Mouse (Mus musculus): ENCODE results near the gene Aldh8a1. TPM values are rescaled to one million over a fixed set of nuclear protein-coding genes. Genes with fewer than 3 reads are reported as not detected.

Gene Aldh8a1
- polyA plus RNA-seq, 1 experiment from 2014 or later, result 0.13 TPM

DNA sequence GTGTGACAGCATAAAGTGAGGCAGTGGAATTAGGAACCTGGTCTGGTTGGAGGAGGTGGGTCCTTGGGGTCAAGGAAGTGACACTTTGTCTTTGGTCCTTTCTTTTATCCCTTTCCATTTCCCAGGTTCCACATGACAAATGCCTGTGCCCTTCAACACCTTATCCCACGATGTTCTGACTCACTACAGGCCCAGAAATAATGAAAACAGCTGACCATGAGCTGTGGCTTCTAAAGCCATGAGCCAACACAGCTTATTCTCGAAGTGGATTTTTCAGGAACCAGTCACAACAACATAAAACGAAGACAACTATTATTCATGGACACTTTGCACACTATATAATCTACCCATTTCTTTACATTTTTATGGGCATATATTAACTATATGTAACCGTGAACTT is 37.9 kb downstream of the Aldh8a1 start:
- no peak overlapping the region for H3K27ac ChIP-seq (ENCODE audit: low read length)
- H3K27me3 ChIP-seq (ENCODE audit: control insufficient read depth, insufficient read depth, low read length), result no peaks in the 10 kb centered on the region
- 79% methylated on average over 4 of the region's 4 CpGs for WGBS
- H3K4me3 ChIP-seq (ENCODE audit: low read depth, low read length), result no peak overlapping the region
- no peaks in the 10 kb centered on the region for H3K36me3 ChIP-seq (ENCODE audit: control insufficient read depth, insufficient read depth, low read length)
- no peaks in the 10 kb centered on the region for H3K9me3 ChIP-seq (ENCODE audit: control insufficient read depth, low read depth, low read length)
- no peak for ATAC-seq (ENCODE audit: insufficient number of reproducible peaks, insufficient read depth, low FRiP score, low read depth)
- H3K4me2 ChIP-seq (replicated peaks; ENCODE audit: low read depth, low read length), result no peak overlapping the region
- no peak overlapping the region for H3K9ac ChIP-seq (replicated peaks; ENCODE audit: low read depth, low read length)
- no peaks in the 10 kb centered on the region for H3K4me1 ChIP-seq (ENCODE audit: control insufficient read depth, insufficient read depth, low read length)

DNA sequence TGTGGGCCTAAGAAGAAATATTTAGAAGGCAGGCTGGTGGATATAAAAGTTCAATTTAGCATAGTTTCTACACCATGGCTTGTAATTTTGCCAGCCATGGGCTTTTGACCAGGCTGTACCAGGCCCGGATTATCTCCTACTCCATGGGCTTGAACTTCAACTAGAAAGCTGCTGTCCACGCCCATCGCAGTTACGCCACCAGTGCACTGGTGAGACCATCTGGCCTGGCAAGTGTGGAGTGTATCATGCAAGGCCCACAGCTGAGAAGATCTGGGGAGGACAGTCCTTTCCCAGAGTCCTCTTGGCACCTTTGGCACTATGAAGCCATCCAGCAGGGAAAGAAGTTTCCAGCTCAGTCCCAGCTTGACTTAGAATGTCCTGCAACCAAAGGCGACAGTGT is 39.1 kb downstream of the Aldh8a1 start:
- 88% methylated on average over 5 of the region's 5 CpGs for WGBS
- Histone ChIP-seq H3K27me3 (ENCODE audit: control insufficient read depth, insufficient read depth, low read length) (no peaks in the 10 kb centered on the region), H3K36me3 (ENCODE audit: control insufficient read depth, insufficient read depth, low read length) (no peaks in the 10 kb centered on the region), H3K9ac (replicated peaks; ENCODE audit: low read depth, low read length) (no peak overlapping the region), H3K27ac (ENCODE audit: low read length) (no peak overlapping the region), H3K4me3 (ENCODE audit: low read depth, low read length) (no peak overlapping the region), H3K9me3 (ENCODE audit: control insufficient read depth, low read depth, low read length) (no peaks in the 10 kb centered on the region), H3K4me2 (replicated peaks; ENCODE audit: low read depth, low read length) (no peak overlapping the region), H3K4me1 (ENCODE audit: control insufficient read depth, insufficient read depth, low read length) (no peaks in the 10 kb centered on the region)
- no peak for ATAC-seq (ENCODE audit: insufficient number of reproducible peaks, insufficient read depth, low FRiP score, low read depth)

DNA sequence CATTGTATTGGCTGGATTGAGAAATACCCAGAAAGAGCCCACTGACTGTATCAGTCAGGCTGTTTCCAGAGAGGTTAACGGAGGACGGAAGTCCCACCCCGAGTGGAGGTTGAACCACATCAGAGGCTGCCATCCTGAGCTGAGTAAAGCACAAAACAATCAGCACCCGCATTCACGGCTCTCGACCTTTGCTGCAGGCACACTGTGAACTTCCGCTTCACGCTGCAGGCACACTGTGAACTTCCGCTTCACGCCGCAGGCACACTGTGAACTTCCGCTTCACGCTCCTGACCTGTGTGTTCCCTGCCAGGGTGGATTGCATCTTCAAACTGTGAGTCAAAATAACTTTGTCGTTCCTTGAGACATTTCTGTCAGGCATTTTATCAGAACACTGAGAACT is 42.1 kb downstream of the Aldh8a1 start:
- no peaks in the 10 kb centered on the region for H3K9me3 ChIP-seq (ENCODE audit: control insufficient read depth, low read depth, low read length)
- no peak overlapping the region for H3K9ac ChIP-seq (replicated peaks; ENCODE audit: low read depth, low read length)
- no peak overlapping the region for H3K4me3 ChIP-seq (ENCODE audit: low read depth, low read length)
- no peaks in the 10 kb centered on the region for H3K27me3 ChIP-seq (ENCODE audit: control insufficient read depth, insufficient read depth, low read length)
- 83% methylated on average over 14 of the region's 14 CpGs for WGBS
- H3K27ac ChIP-seq (ENCODE audit: low read length), result no peak overlapping the region
- ATAC-seq (ENCODE audit: insufficient number of reproducible peaks, insufficient read depth, low FRiP score, low read depth), result no peak
- no peaks in the 10 kb centered on the region for H3K4me1 ChIP-seq (ENCODE audit: control insufficient read depth, insufficient read depth, low read length)
- no peaks in the 10 kb centered on the region for H3K36me3 ChIP-seq (ENCODE audit: control insufficient read depth, insufficient read depth, low read length)
- H3K4me2 ChIP-seq (replicated peaks; ENCODE audit: low read depth, low read length), result no peak overlapping the region

DNA sequence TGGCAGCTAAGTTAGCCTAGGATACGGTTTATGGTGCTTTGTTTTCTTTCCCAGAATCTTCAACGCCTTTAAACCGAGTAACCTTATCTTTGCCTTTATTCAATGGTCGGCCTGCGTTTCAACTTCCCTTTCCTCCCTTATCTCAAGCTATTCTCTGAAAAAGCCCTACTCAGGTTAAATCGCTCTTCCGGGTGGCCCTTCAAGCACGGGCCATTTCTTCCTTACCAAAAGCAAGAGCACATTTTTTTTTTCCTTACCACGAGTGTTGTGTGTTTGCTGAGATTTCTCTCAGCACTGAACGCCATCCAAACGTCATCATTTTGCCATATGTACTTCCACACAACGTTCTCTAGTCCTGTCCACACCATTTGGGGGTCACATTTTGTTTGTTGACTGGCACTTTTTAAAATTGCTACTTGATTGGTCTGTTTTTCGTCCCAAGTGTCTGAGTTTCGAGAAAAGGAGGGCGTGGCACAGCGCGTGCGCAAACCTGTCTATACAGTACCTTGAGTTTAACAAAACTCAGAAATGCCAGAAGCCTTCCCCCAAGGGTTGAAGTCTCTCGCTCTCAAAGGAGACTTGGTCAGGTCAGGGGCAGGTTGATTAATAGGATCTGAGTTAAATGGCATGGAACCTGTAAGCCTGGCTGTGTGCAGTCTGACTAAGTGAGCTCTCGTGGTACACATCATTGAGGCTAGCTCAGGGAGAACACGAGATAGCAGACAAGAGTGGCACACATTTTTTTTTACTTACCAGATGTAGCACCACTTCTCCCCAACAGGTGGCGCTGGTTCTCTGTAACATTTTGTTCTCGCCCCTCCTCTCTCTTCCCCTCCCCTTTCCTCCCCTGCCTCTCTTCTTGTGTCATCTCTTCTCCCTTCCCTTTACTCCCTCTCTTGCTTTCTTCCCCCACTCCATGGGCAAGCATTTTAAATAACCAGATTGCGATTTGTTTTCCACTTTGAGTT is 43.6 kb downstream of the Aldh8a1 start:
- Histone ChIP-seq H3K4me3 (ENCODE audit: low read depth, low read length) (no peak overlapping the region), H3K27ac (ENCODE audit: low read length) (no peak overlapping the region), H3K9ac (replicated peaks; ENCODE audit: low read depth, low read length) (no peak overlapping the region), H3K36me3 (ENCODE audit: control insufficient read depth, insufficient read depth, low read length) (no peaks in the 10 kb centered on the region), H3K9me3 (ENCODE audit: control insufficient read depth, low read depth, low read length) (no peaks in the 10 kb centered on the region), H3K4me1 (ENCODE audit: control insufficient read depth, insufficient read depth, low read length) (no peaks in the 10 kb centered on the region), H3K4me2 (replicated peaks; ENCODE audit: low read depth, low read length) (no peak overlapping the region), H3K27me3 (ENCODE audit: control insufficient read depth, insufficient read depth, low read length) (no peaks in the 10 kb centered on the region)
- ATAC-seq (ENCODE audit: insufficient number of reproducible peaks, insufficient read depth, low FRiP score, low read depth), result no peak
- WGBS, result 61% methylated on average over 24 of the region's 24 CpGs

DNA sequence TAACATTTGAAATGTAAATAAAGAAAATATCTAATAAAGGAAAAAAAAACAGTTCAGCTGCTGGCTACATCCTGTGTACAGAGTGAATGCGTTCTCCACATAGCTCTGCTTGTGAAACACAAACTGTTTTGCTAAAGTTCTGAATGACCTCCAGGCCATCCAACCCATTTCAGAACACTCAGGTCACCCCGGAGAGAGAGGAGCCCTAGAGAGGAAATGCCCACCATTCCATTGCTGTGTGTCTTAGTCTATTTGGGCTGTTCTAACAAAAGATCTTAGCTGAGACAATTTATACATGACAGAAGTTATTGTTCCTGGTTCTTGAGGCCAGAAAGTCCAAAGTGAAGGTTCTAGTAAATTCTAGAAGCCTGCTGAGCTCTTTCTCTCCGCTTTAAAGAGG is 49.4 kb downstream of the Aldh8a1 start:
- no peaks in the 10 kb centered on the region for H3K36me3 ChIP-seq (ENCODE audit: control insufficient read depth, insufficient read depth, low read length)
- H3K27me3 ChIP-seq (ENCODE audit: control insufficient read depth, insufficient read depth, low read length), result no peaks in the 10 kb centered on the region
- WGBS, result 60% methylated on average over 3 of the region's 3 CpGs
- H3K4me2 ChIP-seq (replicated peaks; ENCODE audit: low read depth, low read length), result no peak overlapping the region
- no peaks in the 10 kb centered on the region for H3K4me1 ChIP-seq (ENCODE audit: control insufficient read depth, insufficient read depth, low read length)
- ATAC-seq (ENCODE audit: insufficient number of reproducible peaks, insufficient read depth, low FRiP score, low read depth), result no peak
- H3K9ac ChIP-seq (replicated peaks; ENCODE audit: low read depth, low read length), result no peak overlapping the region
- no peak overlapping the region for H3K27ac ChIP-seq (ENCODE audit: low read length)
- no peak overlapping the region for H3K4me3 ChIP-seq (ENCODE audit: low read depth, low read length)
- no peaks in the 10 kb centered on the region for H3K9me3 ChIP-seq (ENCODE audit: control insufficient read depth, low read depth, low read length)

DNA sequence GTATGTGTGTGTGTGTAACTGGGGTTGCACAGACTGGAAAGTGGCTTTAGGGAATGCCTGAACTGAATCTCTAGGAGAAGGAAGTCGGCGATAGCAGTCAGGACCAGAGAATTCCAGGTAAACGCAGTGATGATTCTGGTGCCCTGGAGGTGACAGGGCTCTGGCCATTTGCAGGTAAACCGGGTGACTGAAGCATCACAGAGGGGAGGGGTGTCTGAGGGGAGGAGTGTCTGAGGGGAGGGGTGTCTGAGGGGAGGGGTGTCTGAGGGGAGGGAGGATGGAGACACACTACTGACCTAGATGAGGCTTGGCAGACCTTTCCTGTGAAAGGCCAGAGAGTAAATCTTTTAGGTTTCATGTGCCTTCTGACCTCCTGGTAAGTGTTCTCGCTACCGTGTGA is 50.9 kb downstream of the Aldh8a1 start:
- no peak overlapping the region for H3K4me2 ChIP-seq (replicated peaks; ENCODE audit: low read depth, low read length)
- no peak overlapping the region for H3K9ac ChIP-seq (replicated peaks; ENCODE audit: low read depth, low read length)
- no peaks in the 10 kb centered on the region for H3K27me3 ChIP-seq (ENCODE audit: control insufficient read depth, insufficient read depth, low read length)
- no peaks in the 10 kb centered on the region for H3K9me3 ChIP-seq (ENCODE audit: control insufficient read depth, low read depth, low read length)
- H3K27ac ChIP-seq (ENCODE audit: low read length), result no peak overlapping the region
- 65% methylated on average over 6 of the region's 6 CpGs for WGBS
- H3K4me3 ChIP-seq (ENCODE audit: low read depth, low read length), result no peak overlapping the region
- H3K36me3 ChIP-seq (ENCODE audit: control insufficient read depth, insufficient read depth, low read length), result no peaks in the 10 kb centered on the region
- H3K4me1 ChIP-seq (ENCODE audit: control insufficient read depth, insufficient read depth, low read length), result no peaks in the 10 kb centered on the region
- no peak for ATAC-seq (ENCODE audit: insufficient number of reproducible peaks, insufficient read depth, low FRiP score, low read depth)

DNA sequence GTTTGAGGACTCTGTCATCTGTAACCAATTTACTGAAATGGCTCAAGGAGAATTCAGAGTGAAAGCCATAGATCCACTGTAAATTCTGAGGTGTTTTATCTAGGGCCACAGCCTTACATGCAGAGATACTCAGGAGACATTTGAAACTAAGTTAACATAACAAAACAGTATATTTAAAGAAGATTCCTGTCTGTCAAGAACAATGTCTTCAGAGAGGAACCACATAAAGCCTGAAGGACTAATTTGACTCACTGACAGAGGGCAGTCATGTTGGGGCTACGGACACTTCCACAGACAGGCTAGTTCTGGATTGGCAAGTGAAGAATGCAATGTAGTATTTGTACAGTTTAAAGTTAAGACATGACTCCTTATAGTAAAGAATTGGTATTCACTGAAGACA is 62.2 kb downstream of the Aldh8a1 start:
- no peak overlapping the region for H3K27ac ChIP-seq (ENCODE audit: low read length)
- no peaks in the 10 kb centered on the region for H3K36me3 ChIP-seq (ENCODE audit: control insufficient read depth, insufficient read depth, low read length)
- H3K4me3 ChIP-seq (ENCODE audit: low read depth, low read length), result no peak overlapping the region
- no peaks in the 10 kb centered on the region for H3K9me3 ChIP-seq (ENCODE audit: control insufficient read depth, low read depth, low read length)
- no peak for ATAC-seq (ENCODE audit: insufficient number of reproducible peaks, insufficient read depth, low FRiP score, low read depth)
- H3K27me3 ChIP-seq (ENCODE audit: control insufficient read depth, insufficient read depth, low read length), result no peaks in the 10 kb centered on the region
- 80% methylated on average over 1 of the region's 1 CpGs for WGBS
- no peak overlapping the region for H3K4me2 ChIP-seq (replicated peaks; ENCODE audit: low read depth, low read length)
- no peak overlapping the region for H3K9ac ChIP-seq (replicated peaks; ENCODE audit: low read depth, low read length)
- peaks cover 12% of the 10 kb centered on the region for H3K4me1 ChIP-seq (ENCODE audit: control insufficient read depth, insufficient read depth, low read length)

DNA sequence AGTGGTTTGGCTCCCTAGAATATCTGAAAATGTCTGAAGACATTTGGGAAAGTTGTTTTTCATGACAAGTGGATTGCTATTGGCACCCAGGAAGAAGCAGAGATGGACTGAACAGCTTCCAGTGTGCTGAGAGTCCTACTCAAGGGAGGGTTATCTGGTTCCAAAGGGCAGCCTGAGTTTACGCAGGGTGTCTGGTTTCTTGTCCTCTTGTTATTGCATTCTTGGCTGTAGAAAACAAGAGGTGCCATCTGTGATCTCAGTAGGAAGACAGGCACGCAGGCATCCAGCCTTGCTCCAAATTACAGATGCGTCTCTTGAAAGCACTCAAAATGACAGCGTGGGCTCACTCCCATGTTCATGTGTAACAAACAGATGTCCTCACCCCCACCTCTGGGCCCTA is 63.9 kb downstream of the Aldh8a1 start:
- Histone ChIP-seq H3K27ac (ENCODE audit: low read length) (no peak overlapping the region), H3K4me1 (ENCODE audit: control insufficient read depth, insufficient read depth, low read length) (peaks cover 14% of the 10 kb centered on the region)
- WGBS, result 45% methylated on average over 4 of the region's 4 CpGs

DNA sequence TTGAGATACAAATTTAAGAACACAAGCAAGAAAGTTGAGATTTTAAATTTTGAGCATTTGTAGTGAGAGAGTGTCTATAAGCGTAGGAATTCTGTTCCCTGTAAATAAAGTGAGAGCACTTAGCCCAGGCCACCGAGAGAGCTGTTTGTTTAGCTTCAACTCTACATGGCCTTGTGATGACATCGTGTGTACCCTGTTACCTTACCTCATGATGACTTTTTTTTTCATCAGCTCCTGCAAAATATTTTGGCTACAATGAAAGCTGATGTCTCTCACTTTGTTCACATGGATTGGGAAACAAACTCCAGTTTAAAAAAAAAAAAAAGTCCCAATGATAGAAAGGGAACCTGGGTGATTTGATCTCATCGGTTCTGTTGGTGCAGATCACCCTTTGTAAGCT is 64.6 kb downstream of the Aldh8a1 start:
- 56% methylated on average over 4 of the region's 4 CpGs for WGBS
- Histone ChIP-seq H3K4me1 (ENCODE audit: control insufficient read depth, insufficient read depth, low read length) (peaks cover 14% of the 10 kb centered on the region), H3K4me3 (ENCODE audit: low read depth, low read length) (no peak overlapping the region), H3K4me2 (replicated peaks; ENCODE audit: low read depth, low read length) (no peak overlapping the region), H3K27me3 (ENCODE audit: control insufficient read depth, insufficient read depth, low read length) (no peaks in the 10 kb centered on the region), H3K36me3 (ENCODE audit: control insufficient read depth, insufficient read depth, low read length) (no peaks in the 10 kb centered on the region), H3K9ac (replicated peaks; ENCODE audit: low read depth, low read length) (no peak overlapping the region), H3K27ac (ENCODE audit: low read length) (no peak overlapping the region), H3K9me3 (ENCODE audit: control insufficient read depth, low read depth, low read length) (no peaks in the 10 kb centered on the region)
- no peak for ATAC-seq (ENCODE audit: insufficient number of reproducible peaks, insufficient read depth, low FRiP score, low read depth)

More for the DNA sequence above, 63.9 kb downstream of the Aldh8a1 start:
- ATAC-seq (ENCODE audit: insufficient number of reproducible peaks, insufficient read depth, low FRiP score, low read depth), result no peak
- Histone ChIP-seq H3K9ac (replicated peaks; ENCODE audit: low read depth, low read length) (no peak overlapping the region), H3K27me3 (ENCODE audit: control insufficient read depth, insufficient read depth, low read length) (no peaks in the 10 kb centered on the region), H3K4me3 (ENCODE audit: low read depth, low read length) (no peak overlapping the region), H3K4me2 (replicated peaks; ENCODE audit: low read depth, low read length) (no peak overlapping the region), H3K36me3 (ENCODE audit: control insufficient read depth, insufficient read depth, low read length) (no peaks in the 10 kb centered on the region), H3K9me3 (ENCODE audit: control insufficient read depth, low read depth, low read length) (no peaks in the 10 kb centered on the region)
